Mouse (Mus musculus) testis, postnatal 10 days (tissue): Measurements from ENCODE around the gene Ptrhd1.
A peak's percentile ranks its signal among the peaks of the same experiment; 100 is the strongest.

Source experiments
- DNase-seq: peaks from one replicate; pipeline ENCODE4 v3.0.0; 2021; ENCODE audit warnings: low spot score

Ptrhd1 gene

DNA sequence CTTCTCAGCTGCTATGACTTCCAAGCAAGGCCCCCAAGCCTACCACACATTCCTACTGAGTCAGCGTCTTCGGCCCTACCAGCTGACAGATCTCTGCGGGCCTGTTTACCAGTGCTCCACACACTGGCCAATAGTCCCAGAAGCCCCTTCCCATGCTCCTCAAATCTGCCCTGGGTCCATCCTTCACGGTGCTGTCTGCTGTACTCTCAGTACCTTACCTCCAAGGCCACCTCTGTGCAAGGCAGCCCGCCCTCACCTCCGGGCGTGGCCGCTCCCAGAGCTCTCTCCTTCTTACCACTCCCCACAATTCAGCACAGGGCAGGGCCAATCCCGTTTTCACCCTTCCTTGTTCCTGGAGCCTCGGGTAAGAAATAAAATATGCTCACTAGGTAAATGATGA lies 11.9 kb downstream of the Ptrhd1 start:
- DNase-seq, result no peak

- no peak for DNase-seq
These were observed 16.0 kb downstream of the Ptrhd1 start for GRCm38 (mm10) chr12:4249786-4250185.

DNA sequence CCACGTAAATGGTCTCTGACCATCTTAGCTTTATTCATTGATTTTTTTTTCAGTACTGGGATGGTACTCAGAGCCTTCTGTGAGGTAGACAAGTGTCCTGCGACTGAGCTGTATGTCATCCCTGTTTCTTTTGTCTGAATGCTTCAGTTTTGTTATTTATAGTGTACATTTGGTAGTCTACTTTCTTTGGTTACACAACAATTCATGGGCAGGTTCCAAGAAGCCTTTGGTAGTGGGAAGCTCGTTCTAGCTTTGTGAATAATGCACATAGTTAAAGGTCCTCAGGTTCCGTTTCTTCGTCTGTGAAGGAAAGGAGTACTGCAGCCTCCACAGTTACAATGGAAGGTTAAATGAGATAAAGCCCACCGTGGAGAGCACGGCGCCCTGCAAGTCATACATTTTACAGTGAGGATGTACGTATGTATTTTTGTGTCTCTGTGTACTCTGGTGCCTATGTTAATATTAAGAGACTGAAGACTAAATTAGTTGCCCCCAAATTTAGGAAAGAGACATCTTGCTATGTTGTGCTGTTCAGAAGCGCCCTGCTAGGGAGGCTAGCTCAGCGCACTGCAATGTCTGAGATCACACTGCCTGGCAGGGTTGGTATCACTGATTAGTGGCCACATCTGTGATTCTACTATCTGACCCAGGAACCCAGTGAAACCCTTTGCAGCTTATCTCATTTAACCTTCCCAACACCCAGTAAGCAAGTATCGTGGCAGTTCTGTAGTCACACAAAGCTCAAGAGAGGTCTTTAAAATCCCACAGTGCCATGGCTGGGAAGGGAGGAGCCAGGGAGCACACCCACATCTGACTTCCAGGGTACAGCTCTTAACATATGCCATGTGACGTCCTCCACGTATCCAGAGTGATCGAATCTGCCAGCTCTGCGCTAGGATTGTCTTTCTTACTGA lies 19.2 kb downstream of the Ptrhd1 start:
- DNase-seq, result no peak

DNA sequence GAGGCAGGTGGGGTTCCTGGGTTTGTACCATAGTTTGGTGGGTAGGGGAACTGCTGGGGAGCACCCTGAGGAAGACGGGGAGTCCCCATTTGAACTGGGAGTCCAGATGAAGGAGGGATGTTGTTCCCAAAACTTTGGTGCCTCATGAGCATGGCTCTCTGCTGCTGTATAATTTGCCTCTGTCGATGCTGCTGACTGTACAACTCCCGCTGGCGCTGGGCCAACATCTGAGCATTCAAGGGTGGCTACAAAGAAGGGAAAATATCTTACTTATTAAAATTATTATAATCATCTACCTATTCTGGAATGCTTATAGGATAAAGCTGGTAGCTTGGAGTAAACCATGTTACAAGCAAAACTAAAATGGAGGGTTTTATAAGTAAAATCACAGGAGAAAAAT lies 33.9 kb downstream of the Ptrhd1 start:
- DNase-seq, result peak; percentile 56

DNA sequence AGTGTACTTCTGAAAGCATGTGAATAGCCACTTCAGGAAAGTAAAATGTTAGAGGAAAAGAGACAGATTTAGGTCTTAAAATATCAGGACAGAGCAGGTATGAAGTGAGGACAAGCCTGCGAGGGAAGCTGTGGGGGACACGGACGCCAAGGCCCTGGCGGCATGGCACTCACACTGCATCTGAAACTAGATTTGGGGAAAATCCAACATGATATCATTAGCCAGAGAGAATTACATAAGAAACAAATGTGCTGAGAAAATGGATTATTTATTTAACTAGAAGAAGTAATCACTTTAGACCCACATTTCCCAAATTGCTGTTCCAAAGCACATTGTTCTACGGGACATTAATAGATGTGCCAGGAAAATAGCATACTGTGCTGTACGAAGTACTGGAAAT lies 37.3 kb downstream of the Ptrhd1 start:
- DNase-seq, result no peak

- DNase-seq, result no peak
These were observed 45.3 kb downstream of the Ptrhd1 start for GRCm38 (mm10) chr12:4278978-4279755.

DNA sequence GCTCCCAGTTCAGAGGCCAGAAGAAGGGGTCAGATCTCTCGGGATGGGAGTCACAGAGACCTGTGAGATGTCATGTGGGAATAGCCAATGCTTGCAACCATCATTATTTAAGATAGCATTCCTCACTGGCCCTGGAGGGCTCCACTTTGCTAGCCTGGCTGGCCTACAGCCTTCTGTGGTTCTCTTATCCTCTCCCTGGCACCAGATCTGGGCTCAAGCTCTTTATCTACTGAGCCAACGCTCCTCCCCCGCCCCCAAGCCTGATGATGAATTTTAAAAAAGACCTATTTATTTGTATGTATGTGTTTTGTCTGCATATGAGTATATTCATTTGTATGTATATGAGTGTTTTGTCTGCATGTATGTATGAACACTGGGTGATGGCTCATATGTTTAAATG lies 46.1 kb downstream of the Ptrhd1 start:
- DNase-seq, result no peak

DNA sequence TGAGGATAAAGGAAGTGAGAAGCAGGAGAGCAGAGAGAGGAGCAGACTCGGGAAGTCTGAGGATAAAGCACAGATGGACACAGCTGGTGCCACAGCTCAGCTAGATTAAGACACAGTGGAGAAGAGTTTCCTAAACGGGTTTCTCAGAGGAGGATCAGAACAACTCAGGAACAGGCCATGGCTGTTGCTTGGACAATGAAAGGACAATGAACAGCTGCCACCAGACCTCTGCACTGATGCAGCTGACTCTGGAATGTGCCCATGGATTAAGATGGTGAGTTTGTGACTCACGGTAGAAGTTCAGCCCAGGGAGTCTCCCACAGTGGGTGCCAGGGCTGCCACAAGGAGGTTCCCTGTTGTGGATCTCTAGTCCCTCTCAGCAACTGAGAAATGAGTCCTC lies 51.4 kb downstream of the Ptrhd1 start:
- DNase-seq, result no peak
